Mouse (Mus musculus): ENCODE measurements around the gene Tubb4b.

DNA sequence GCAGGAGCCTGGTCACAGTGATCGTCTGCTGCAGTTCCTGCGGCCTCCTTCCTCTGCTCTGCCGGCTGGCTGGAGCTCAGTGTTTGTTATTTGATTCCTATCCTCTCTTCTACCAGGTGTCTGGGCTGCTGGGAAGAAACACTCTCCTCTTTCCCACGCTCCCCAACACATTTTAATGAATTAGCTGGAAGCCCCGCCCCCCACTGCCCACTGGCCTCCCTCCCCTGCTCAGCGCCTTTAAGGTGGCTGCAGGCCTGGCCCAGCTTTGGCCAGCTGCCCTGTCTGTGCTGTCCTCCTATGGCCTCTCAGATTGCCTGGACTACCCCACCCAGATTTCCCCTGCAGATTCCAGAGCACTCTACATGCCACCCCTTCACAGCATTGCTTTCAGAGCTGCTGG is 46.8 kb downstream of the Tubb4b start:
- TF ChIP-seq CTCF (IDR thresholded peaks at IDR 0.05; ENCODE audit: low read depth) (no peak), EP300 (IDR thresholded peaks at IDR 0.05; ENCODE audit: low read depth) (no peak)
